Mouse (Mus musculus): ENCODE measurements around the gene Sema4b. TPM values are rescaled to one million over a fixed set of nuclear protein-coding genes. Genes with fewer than 3 reads are reported as not detected.

Gene Sema4b
- total RNA-seq, 1 experiment = 50.1 TPM

- in situ Hi-C loops (cut with MboI; ENCODE audit: low sequenced_read_pairs in 2 of 2, unreplicated experiment in 2 of 2) = no loop called here
- Histone ChIP-seq H3K27ac (ENCODE audit: insufficient read depth, low read depth, low read length, poor library complexity, severe bottlenecking) (no peak overlapping the region), H3K9me3 (ENCODE audit: control insufficient read depth, insufficient read depth, low read depth, low read length) (no peaks in the 10 kb centered on the region), H3K4me1 (ENCODE audit: control insufficient read depth in 2 of 2, insufficient read depth in 2 of 2, low read length in 2 of 2, poor library complexity in 1 of 2) (peaks cover 0 to 4% of the 10 kb centered on the region in 2 experiments; a peak in 1 of 4 replicates), H3K4me3 (ENCODE audit: insufficient read depth in 1 of 2, low read depth in 1 of 2, low read length in 2 of 2, poor library complexity in 1 of 2, severe bottlenecking in 1 of 2) (no peak overlapping the region), H3K9ac (ENCODE audit: insufficient read depth, low read depth, low read length, poor library complexity, severe bottlenecking) (no peak overlapping the region), H3K36me3 (ENCODE audit: control insufficient read depth, insufficient read depth, low read length, poor library complexity, severe bottlenecking) (no peaks in the 10 kb centered on the region)
- no peak for DNase-seq (ENCODE audit: low read depth, low spot score)
- TF ChIP-seq ZNF384 (IDR thresholded peaks at IDR 0.05; ENCODE audit: low read depth, low read length) (no peak), ZC3H11A (IDR thresholded peaks at IDR 0.05; ENCODE audit: borderline replicate concordance, low read depth, low read length) (no peak), HCFC1 (IDR thresholded peaks at IDR 0.05; ENCODE audit: borderline replicate concordance, insufficient read depth, low read length) (no peak), MAFK (IDR thresholded peaks at IDR 0.05; ENCODE audit: insufficient read depth, low read depth, low read length) (no peak), CHD2 (IDR thresholded peaks at IDR 0.05; ENCODE audit: low read depth, low read length) (no peak)
Observed at GRCm38 (mm10) chr7:80179327-80179726, 7.3 kb upstream of the Sema4b start.

- DNase-seq (ENCODE audit: low read depth, low spot score) = no peak
- H3K9me3 ChIP-seq (ENCODE audit: control insufficient read depth, insufficient read depth, low read depth, low read length) = no peaks in the 10 kb centered on the region
- H3K9ac ChIP-seq (ENCODE audit: insufficient read depth, low read depth, low read length, poor library complexity, severe bottlenecking) = no peak overlapping the region
- in situ Hi-C loops (cut with MboI; ENCODE audit: low sequenced_read_pairs in 2 of 2, unreplicated experiment in 2 of 2) = no loop called here
- H3K4me1 ChIP-seq (ENCODE audit: control insufficient read depth in 2 of 2, insufficient read depth in 2 of 2, low read length in 2 of 2, poor library complexity in 1 of 2) = peaks cover 0 to 7% of the 10 kb centered on the region in 2 experiments; a peak in 1 of 4 replicates
- no peak overlapping the region for H3K4me3 ChIP-seq (ENCODE audit: insufficient read depth in 1 of 2, low read depth in 1 of 2, low read length in 2 of 2, poor library complexity in 1 of 2, severe bottlenecking in 1 of 2)
- TF ChIP-seq MAFK (IDR thresholded peaks at IDR 0.05; ENCODE audit: insufficient read depth, low read depth, low read length) (no peak), ZNF384 (IDR thresholded peaks at IDR 0.05; ENCODE audit: low read depth, low read length) (no peak), ZC3H11A (IDR thresholded peaks at IDR 0.05; ENCODE audit: borderline replicate concordance, low read depth, low read length) (no peak), CHD2 (IDR thresholded peaks at IDR 0.05; ENCODE audit: low read depth, low read length) (no peak), HCFC1 (IDR thresholded peaks at IDR 0.05; ENCODE audit: borderline replicate concordance, insufficient read depth, low read length) (no peak)
- H3K36me3 ChIP-seq (ENCODE audit: control insufficient read depth, insufficient read depth, low read length, poor library complexity, severe bottlenecking) = no peaks in the 10 kb centered on the region
- H3K27ac ChIP-seq (ENCODE audit: insufficient read depth, low read depth, low read length, poor library complexity, severe bottlenecking) = no peak overlapping the region
Observed at GRCm38 (mm10) chr7:80179790-80180189, 6.9 kb upstream of the Sema4b start.

DNA sequence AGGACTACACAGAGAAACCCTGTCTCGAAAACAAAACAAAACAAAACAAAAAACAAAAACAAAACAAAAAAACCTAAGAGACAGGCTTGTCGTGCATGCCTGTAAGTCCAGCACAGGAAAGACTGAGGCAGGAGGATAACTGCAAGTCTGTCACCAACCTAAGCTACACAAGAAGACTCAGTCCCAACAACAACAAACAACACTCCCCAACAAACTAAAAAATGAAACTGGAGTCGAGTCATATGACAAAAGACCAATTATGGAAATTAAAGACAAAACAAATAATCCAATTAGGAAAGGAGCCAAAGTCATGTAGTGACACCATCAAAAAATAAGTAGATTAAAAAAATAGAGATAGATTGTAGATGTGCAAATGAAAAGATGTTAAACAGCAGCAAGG is 6.4 kb upstream of the Sema4b start:
- no peak for DNase-seq (ENCODE audit: low read depth, low spot score)

GRCm38 (mm10) chr7:80181078-80181477 is 5.6 kb upstream of the Sema4b start:
- no peak for TF ChIP-seq CHD2 (IDR thresholded peaks at IDR 0.05; ENCODE audit: low read depth, low read length)
- TF ChIP-seq ZC3H11A (IDR thresholded peaks at IDR 0.05; ENCODE audit: borderline replicate concordance, low read depth, low read length) = no peak
- TF ChIP-seq ZNF384 (IDR thresholded peaks at IDR 0.05; ENCODE audit: low read depth, low read length) = no peak
- TF ChIP-seq HCFC1 (IDR thresholded peaks at IDR 0.05; ENCODE audit: borderline replicate concordance, insufficient read depth, low read length) = no peak
- no peak for TF ChIP-seq MAFK (IDR thresholded peaks at IDR 0.05; ENCODE audit: insufficient read depth, low read depth, low read length)
- Histone ChIP-seq H3K27ac (ENCODE audit: insufficient read depth, low read depth, low read length, poor library complexity, severe bottlenecking) (no peak overlapping the region), H3K36me3 (ENCODE audit: control insufficient read depth, insufficient read depth, low read length, poor library complexity, severe bottlenecking) (no peaks in the 10 kb centered on the region), H3K9ac (ENCODE audit: insufficient read depth, low read depth, low read length, poor library complexity, severe bottlenecking) (no peak overlapping the region), H3K9me3 (ENCODE audit: control insufficient read depth, insufficient read depth, low read depth, low read length) (no peaks in the 10 kb centered on the region), H3K4me1 (ENCODE audit: control insufficient read depth in 2 of 2, insufficient read depth in 2 of 2, low read length in 2 of 2, poor library complexity in 1 of 2) (peaks cover 2 to 15% of the 10 kb centered on the region in 2 experiments; a peak in 3 of 4 replicates), H3K4me3 (ENCODE audit: insufficient read depth in 1 of 2, low read depth in 1 of 2, low read length in 2 of 2, poor library complexity in 1 of 2, severe bottlenecking in 1 of 2) (no peak overlapping the region)
- no peak for DNase-seq (ENCODE audit: low read depth, low spot score)
- in situ Hi-C loops (cut with MboI; ENCODE audit: low sequenced_read_pairs in 2 of 2, unreplicated experiment in 2 of 2) = no loop called here

More for the DNA sequence above, 6.4 kb upstream of the Sema4b start:
- peaks cover 0 to 12% of the 10 kb centered on the region in 2 experiments; a peak in 2 of 4 replicates for H3K4me1 ChIP-seq (ENCODE audit: control insufficient read depth in 2 of 2, insufficient read depth in 2 of 2, low read length in 2 of 2, poor library complexity in 1 of 2)
- in situ Hi-C loops (cut with MboI; ENCODE audit: low sequenced_read_pairs in 2 of 2, unreplicated experiment in 2 of 2) = no loop called here
- no peaks in the 10 kb centered on the region for H3K9me3 ChIP-seq (ENCODE audit: control insufficient read depth, insufficient read depth, low read depth, low read length)
- no peak overlapping the region for H3K27ac ChIP-seq (ENCODE audit: insufficient read depth, low read depth, low read length, poor library complexity, severe bottlenecking)
- H3K36me3 ChIP-seq (ENCODE audit: control insufficient read depth, insufficient read depth, low read length, poor library complexity, severe bottlenecking) = no peaks in the 10 kb centered on the region
- TF ChIP-seq HCFC1 (IDR thresholded peaks at IDR 0.05; ENCODE audit: borderline replicate concordance, insufficient read depth, low read length) = no peak
- TF ChIP-seq ZNF384 (IDR thresholded peaks at IDR 0.05; ENCODE audit: low read depth, low read length) = no peak
- TF ChIP-seq CHD2 (IDR thresholded peaks at IDR 0.05; ENCODE audit: low read depth, low read length) = no peak
- no peak for TF ChIP-seq ZC3H11A (IDR thresholded peaks at IDR 0.05; ENCODE audit: borderline replicate concordance, low read depth, low read length)
- no peak for TF ChIP-seq MAFK (IDR thresholded peaks at IDR 0.05; ENCODE audit: insufficient read depth, low read depth, low read length)
- H3K4me3 ChIP-seq (ENCODE audit: insufficient read depth in 1 of 2, low read depth in 1 of 2, low read length in 2 of 2, poor library complexity in 1 of 2, severe bottlenecking in 1 of 2) = no peak overlapping the region
- no peak overlapping the region for H3K9ac ChIP-seq (ENCODE audit: insufficient read depth, low read depth, low read length, poor library complexity, severe bottlenecking)
